Mouse (Mus musculus): ENCODE measurements around the gene Ptprc.

The Ptprc gene

DNA sequence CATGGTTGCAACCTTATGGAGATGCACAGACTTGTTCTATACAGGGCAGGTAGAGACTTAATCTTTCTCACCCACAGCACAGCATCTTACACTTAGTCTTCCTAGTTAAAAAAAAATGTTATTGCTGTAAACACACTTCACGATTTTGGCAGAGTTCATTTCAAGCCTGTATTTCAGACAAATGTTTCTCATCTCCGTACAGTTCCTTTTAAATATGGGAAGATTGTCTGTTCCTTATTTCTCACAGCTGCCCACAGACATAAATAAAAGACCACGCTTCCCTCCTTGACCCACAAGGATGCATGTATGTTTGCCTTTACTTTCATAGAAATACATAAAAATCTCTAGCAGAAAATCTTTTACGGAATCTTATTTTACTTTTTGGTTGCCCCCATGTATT is 22.4 kb downstream of the Ptprc start:
- DNase-seq (ENCODE audit: extremely low spot score, low spot score), result no peak

DNA sequence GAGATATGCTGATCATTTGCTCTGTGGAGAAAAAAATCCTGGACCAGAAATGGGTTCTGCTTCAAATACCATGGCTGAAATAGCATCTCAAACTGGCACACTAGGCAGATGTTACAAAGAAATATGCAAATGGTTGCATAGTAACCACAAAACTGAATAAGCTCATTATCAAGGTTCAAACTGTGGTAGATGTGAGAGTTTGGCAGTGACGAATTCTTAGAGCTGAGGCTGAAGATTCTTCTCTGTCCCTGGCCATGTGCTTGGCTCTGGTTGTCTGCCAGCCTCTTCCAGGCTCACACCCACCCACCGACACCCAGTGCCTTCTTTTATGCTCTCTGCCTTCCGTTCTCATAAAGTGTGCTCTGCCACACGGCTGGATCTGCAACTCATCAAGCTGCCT is 26.7 kb downstream of the Ptprc start:
- no peak for DNase-seq (ENCODE audit: extremely low spot score, low spot score)

DNA sequence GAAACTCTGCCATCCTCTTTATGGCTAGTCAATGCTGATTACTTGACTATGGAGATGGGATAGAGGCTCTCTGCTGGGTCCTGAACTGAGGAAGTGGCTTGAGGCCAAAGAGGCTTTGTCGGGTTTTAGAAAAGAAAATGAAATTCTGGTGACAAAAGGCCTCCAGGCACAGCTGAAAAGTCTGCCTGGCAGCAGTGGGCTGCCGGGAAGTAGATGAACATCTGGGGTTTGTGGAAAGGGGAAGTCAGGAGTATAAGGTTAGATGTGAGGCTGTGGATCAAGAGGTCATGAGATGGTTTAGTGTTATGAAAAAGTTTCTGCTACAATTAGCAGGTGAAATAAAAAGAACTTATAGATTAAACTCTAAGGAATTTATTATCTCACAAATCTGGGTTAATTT is 29.9 kb downstream of the Ptprc start:
- DNase-seq (ENCODE audit: extremely low spot score, low spot score), result no peak

DNA sequence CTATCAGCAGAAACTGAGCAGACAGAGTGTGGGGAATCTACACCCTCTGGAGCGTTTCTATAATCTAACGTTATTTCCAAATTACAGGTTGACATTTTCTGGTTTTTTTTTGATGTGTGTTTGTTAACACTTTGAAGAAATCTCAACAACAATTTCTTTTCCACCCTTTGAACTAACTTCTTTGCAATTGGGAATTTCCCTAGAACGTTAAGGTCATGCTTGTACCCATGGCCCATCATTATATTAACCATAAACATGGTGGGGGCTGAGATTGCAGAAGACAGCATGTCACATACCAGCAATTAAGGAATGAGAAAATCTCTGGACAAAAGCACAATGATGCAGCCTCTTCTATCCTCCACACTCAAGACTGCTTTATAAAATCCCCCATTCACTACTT is 30.4 kb downstream of the Ptprc start:
- DNase-seq (ENCODE audit: extremely low spot score, low spot score), result no peak

DNA sequence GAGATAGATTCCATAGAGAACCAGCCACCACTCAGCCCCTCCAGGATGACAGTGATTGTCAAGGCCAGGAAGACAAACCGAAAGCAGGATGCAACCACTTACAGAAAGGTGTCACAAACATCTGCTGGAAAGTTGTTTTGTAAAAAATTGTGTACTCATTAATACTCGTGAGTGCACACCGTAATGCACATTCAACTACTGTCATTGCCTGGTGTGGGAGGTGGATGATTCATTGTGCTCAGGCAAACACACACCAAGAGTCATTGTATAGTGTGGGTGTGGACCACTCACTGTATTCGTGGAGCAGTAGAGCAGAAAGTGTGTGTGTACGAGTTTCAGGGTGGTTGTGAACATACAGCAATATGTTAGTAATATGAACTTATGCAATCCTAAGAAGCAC is 31.1 kb downstream of the Ptprc start:
- no peak for DNase-seq (ENCODE audit: extremely low spot score, low spot score)

DNA sequence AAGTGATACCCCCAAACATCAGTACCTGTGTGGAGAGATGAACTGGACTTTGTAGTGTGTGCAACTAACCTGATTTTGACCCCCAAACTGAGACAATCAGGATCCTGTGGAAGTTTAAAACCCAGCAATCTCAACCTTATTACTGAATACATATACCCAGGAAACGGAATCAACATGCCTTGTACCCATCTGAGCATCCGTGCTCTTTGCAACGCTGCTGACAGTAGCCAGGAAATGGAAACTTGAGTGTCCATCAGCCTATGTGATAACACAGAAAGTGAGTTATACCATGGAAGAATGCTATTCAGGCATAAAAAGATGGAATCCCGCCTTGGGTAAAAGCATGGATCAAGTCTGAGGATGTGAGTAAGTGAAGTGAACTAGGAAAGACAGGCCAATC is 34.7 kb downstream of the Ptprc start:
- no peak for DNase-seq (ENCODE audit: extremely low spot score, low spot score)

DNA sequence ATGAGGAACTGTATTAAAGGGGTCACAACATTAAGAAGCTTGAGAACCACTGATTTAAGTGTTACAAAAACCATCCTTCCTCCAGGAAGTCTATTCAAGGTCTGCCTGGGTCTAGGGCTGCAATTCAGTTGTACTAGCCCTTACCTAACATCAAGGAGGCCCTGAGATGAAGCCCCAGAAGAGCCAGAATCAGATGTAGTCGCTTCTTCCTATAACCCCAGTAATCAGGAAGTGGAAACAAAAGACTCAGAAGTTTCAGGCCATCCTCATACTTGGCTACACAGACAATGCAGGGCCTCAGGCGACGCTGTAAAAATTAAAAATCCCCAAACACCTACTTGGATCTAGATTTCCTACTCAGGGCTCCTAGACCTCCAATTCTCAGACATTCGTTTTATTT is 37.8 kb downstream of the Ptprc start:
- no peak for DNase-seq (ENCODE audit: extremely low spot score, low spot score)

DNA sequence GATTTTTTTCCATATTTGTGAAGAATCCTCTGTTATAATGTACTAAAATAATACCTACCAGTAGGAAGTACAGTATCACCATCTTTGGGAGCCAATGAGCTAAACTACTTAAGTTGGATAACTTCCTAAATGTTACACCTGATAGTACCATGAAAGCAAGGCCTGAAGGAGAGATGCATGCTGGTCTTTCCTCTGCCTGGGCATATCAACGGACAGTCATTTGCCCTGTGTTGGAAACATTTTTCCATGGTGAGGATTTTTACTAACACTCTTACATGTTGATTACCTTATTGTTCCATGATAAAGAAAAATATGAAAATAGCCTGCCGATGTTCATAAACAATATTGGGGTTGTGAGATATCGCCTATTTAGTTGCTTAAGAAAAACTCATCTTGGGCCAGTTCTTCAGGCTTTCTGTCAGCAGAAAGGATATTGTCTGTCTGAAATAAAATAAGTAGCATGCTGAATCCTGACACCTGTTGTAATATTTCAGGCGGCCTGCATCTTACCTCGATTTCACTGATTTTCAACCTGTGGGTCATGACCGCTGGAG is 38.4 kb downstream of the Ptprc start:
- DNase-seq (ENCODE audit: extremely low spot score, low spot score), result no peak

DNA sequence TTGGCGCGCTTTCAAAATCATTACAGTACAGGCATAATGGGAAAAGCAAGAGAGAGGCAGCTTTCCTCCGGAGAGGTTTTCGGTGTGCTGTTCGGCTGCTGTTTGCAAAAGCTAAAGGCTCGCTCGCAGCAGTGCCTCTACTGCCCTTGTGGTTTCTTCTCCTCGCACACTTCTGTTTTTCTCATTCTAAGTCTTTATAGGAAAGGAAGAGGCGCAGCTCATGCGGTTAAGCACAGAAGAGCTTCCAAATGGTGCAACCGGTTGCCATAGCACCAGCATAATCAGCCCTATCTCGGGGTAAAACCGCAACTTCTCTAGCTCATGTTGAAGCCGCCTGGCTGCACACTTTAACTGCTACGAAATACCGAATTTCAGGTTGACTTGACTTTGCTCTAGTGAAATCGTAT is 39.1 kb downstream of the Ptprc start:
- DNase-seq (ENCODE audit: extremely low spot score, low spot score), result peak; percentile 42

DNA sequence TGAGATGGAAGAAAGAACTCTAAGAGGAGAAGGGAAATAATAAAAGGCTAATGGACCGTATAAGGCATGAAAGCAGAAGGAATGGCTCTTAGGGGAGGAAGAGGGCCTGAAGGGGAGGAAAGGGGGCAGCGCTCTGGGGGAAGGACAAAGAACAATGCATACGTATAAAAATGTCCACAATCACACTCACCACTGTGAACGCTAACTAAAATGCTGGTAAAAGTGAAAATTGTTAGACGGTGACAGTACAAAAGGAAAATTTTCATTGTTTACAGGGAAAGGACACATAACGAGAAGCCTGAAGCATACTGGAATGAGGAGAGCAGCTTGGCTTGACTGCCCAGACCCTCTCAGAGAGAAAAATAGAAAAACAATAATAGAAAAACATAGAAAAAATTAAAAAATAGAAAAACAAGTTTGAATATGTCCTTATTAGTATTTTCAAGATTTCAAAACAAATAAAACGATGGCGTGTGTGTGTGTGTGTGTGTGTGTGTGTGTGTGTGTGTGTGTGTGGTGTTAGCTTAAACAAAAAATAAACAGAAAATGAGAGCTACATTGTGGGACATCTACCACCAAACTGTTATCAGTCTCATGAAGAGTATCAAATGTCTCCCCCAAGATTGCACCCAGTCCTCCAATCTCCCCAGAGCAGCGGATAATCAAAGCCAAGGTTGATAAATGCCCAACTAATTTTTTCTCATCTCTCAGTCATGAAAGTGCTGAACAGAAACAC is 39.7 kb downstream of the Ptprc start:
- no peak for DNase-seq (ENCODE audit: extremely low spot score, low spot score)

DNA sequence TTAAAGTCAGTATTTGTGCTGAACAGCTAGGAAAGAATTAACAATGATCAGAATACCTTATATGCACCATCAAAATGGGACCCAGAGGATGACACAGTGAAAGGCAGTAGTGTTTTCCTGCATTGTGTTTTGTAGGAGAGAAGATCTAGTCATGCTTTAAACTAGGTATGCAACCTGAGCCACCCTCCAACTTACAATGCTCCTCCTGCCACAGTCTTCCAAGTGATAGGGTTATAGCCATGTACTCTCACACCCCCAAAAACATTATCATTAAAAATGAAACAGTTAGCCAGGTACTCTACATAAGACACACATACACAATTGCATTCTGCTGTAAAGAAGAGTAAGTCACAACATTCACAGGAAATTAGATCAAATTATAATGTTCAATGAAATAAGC is 40.4 kb downstream of the Ptprc start:
- DNase-seq (ENCODE audit: extremely low spot score, low spot score), result no peak

DNA sequence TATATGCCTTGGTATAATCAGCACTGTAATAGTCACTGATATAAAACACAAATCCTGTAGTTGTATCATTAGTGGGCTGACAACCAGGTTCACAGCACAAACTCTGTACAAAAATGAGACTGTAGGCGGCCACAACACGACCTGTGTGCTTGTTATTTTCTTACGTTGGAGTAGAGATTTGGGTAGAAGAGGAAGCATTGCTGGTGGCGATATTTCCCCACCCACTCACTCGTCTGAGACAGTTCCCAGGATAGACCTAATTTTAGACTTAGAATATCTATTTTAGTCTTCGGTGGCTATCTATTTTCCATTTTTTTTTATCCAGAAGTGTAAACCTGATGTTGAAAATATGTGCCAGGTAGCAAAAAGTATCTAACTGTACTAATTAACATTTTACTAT is 41.2 kb downstream of the Ptprc start:
- DNase-seq (ENCODE audit: extremely low spot score, low spot score), result no peak

DNA sequence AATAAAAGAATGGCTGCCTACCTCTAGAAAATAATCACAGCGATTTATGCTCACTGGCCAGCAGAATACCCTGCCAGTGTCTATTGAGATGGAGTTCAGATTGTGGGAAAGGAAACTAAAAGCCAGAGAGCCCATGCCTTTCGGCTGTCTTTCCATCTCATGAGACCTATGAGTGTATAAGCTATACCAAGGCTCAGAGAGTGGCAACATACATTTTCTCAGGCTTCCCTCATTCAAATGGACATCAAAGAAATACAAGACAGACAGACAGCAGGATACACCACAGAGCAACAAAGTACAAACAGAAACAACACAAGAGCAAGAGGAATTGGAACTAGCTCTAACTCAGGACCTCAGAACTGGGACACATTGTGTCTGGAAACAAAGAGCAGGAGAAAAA is 43.8 kb downstream of the Ptprc start:
- DNase-seq (ENCODE audit: extremely low spot score, low spot score), result no peak

DNA sequence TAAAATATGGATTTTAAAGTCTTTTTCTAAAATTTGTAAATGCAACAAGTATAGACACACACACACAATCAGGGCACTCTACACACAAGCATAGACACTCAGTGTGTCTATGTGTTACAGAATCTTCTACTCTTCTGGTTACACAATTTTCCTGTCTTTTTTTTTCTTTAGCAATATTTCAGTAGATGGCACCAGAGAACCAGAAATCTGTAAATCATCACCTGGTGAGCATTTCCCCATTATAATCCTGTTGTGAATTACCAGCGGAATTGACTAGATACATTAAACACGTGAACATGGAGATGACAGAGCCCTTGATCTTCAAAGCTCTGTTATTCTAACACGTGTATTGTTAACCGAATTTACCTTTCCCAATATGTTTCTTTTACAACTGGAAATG is 45.4 kb downstream of the Ptprc start:
- DNase-seq (ENCODE audit: extremely low spot score, low spot score), result no peak

DNA sequence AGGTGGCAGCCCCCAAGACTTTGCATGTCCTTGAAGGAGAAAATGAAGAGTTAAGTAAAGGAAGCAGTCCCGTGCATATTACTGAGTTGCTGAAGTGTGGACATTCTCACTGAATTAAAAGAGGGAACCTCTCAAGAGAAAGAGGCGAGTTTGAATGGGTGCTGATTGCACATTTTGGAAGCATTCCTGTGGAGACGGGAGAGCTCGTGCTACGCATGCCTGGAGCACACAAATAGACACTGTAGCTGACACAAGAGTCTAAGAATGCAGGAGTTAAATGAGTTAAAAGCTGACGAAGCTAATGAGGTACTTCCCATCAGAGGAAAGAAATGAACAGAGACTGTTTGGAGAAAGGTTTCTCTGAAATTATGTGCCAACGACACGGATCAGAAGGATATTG is 48.7 kb downstream of the Ptprc start:
- no peak for DNase-seq (ENCODE audit: extremely low spot score, low spot score)

DNA sequence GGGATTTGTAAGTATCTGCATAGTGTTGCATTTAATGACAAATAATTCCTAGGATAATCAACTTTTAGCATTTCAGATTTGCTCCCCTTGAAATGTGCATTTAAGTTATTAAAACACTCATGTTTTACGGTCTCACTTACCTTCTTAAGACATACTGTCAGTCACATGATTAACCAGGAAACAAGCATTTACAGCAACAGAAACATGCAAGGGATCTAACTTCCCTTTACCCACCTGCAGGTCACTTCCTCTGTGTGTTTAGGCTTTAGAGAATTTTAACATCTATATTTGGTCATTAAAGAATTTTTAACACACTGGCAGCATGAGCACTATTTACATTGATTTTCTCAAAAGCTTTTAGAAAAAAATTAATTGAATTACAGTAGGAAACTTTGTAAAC is 50.2 kb downstream of the Ptprc start:
- DNase-seq (ENCODE audit: extremely low spot score, low spot score), result no peak

DNA sequence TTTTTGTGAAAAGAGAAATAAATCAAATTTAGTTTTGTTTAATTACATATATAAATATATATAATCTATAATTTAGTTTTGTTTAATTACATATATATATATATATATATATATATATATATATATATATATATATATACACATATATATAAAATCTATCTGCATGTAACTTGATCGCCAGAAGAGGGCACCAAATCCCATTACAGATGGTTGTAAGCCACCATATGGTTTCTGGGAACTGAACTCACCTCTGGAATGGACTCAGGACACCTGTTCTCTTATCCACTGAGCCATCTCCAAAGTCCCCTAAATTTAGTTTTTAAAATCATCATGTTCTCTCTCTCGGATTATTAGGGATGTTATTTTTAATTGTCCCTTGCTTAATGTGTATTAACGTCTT is 51.6 kb downstream of the Ptprc start:
- no peak for DNase-seq (ENCODE audit: extremely low spot score, low spot score)

DNA sequence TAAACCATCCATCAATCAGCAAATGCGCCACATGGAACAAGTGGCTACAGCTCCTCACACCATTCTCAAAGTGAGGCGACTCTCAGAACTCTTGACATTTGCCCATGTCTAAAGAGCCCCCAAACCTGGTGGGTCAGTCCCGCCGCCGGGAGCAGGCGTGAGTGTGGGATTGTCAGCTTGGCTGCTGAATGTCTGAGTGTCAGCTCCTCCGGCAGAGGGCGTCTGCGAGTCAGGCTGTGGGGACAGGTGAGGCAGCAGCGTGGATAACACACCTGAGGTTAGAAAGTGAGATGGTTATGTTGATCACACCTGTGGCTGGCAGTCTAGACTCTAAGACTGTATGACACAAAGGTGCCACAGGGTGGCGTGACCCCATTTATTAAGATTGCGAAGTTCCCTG is 55.6 kb downstream of the Ptprc start:
- no peak for DNase-seq (ENCODE audit: extremely low spot score, low spot score)

DNA sequence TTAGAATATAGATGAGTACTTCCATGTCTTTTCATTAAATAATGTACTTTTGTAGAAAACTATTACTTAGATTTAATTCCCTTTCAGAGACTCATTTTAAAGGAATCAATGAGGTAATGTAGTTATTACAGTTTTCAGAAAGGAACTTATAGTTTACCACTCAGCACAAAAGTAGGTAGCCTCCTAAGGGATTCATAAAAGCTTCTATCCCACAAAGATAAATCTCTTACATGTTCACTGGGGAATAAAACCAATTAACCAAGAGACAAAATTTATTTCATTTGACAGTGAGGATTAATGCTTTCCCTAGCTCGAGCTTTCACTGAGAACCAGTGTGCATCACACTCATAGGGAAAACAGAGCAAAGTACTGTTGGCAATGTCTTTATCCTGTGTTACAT is 82.3 kb downstream of the Ptprc start:
- DNase-seq (ENCODE audit: extremely low spot score, low spot score), result no peak

DNA sequence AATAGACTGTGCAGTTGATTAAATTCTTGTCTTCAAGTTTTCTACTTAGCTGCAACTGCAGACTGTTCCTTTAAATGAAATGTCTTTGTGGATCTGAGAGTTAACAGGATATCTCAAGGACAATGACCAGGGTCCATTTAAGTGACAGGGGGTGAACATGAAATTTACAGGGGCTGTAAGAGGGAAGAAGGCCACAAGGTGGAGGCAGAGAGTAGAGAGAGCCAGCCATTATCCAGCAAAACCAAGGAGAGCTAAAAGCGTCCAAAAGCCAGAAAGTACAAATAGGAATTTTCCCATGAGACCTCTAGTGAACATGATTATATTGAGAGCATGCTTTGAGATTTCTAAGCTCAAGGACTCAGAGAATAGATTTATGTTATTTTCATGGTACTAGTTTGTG is 89.7 kb downstream of the Ptprc start:
- peak; percentile 48 for DNase-seq (ENCODE audit: extremely low spot score, low spot score)

DNA sequence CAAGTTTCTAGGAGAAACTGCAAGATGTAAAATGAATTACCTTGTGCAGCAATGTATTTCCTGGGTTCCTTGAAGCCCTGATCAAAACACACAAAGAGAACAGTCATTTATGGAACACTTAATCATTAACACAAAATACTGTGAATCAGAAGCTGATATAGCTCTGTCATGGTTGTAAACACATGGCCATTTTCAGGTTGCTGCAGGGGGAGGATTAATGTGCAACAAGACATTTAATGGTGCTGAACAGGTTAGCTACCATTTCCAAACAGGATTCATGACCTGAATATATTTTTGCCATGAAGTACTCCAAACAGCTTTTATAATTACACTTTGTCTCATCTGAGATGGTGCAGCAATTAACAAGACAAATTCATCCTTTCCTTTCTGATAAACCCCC is 91.8 kb downstream of the Ptprc start:
- DNase-seq (ENCODE audit: extremely low spot score, low spot score), result no peak

DNA sequence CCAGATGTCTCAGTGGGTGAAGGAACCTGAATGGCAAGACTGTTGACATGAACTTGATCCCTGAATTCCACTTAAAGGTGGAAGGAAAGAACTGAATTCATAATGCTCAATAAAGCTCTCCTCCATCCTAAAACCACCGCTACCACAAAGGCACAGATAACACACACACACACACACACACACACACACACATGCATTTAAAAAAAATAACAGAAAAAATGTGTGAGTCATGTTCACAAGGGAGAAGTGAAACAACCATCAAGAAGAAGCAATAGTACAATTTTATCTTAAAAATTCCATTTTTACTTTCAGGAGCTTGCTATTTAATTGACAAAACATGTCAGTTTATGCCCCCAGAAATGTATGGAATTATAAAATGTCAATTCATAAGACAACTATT is 95.2 kb downstream of the Ptprc start:
- DNase-seq (ENCODE audit: extremely low spot score, low spot score), result no peak

DNA sequence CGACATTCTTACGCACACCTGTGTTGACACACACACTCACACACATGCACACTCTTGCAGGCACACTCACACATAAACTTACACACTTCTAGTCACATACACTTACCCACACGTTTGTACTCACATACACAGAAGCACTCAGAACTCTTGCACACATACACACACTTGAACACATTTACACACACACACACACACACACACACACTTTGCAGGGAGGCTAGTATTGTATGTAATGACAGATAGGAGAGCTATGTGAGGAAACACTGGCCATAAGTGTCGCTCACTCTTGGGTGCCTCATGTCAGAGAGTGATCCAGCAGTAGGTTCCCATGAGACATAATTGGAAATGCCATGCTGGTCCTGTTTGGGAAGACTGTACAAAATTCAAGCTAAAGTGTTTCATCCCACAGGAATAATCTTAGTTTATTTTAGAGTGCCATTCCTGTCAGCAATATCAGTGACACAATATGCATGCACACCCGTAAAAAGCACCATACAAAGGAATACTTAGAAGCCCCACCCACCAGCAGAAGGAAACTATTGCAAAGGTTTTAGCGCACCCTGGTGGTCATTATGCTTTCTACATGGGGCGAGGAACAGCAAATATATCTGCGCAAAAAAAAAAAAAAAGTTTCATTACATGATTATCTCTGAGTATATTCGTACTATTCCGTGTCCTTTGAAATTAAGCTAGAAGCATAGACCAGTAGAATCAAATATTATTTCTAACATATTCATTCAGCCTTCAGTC is 131.1 kb downstream of the Ptprc start:
- DNase-seq (ENCODE audit: extremely low spot score, low spot score), result peak; percentile 69

Measured in neural tube, embryonic 10.5 days (tissue).